Comparison of ENCODE assay signal across 8 mouse cellular contexts in genomic region chr7:19077761-19078160, GRCm38 (mm10). TPM values are rescaled to one million over a fixed set of nuclear protein-coding genes. Genes with fewer than 3 reads are reported as not detected.
DNase-seq lines count a peak whose midpoint lies in the region; ATAC-seq and TF ChIP-seq lines count a peak whose summit lies in the region.

No protein-coding gene starts in this region.

- ATAC-seq in kidney, embryonic 16.5 days (ENCODE audit: low FRiP score, low TSS enrichment) = no peak
- no peak for ATAC-seq in forebrain, embryonic 13.5 days
- no peak for ATAC-seq in intestine, embryonic 15.5 days
- no peak for ATAC-seq in midbrain, embryonic 12.5 days (ENCODE audit: low FRiP score, low read depth)

- intact Hi-C loops in left cerebral cortex, adult 2 months (cut with DNase I) = loop anchor here (2.0 kb wide), 1 partner anchor 15 kb away; no protein-coding TSS in a partner anchor

- DNase-seq in kidney, postnatal 4 days = no peak
- DNase-seq in thymus, postnatal 25 days = peak; percentile 85
- DNase-seq in frontal cortex, postnatal 25 days (ENCODE audit: low spot score in 2 of 2) = no peak
- no peak for DNase-seq in left cerebral cortex, adult 2 months (ENCODE audit: extremely low spot score in 1 of 2, low spot score in 2 of 2)

- H3K27ac ChIP-seq in kidney, embryonic 16.5 days (ENCODE audit: low read length) = no peak overlapping the region
- no peak overlapping the region for H3K27ac ChIP-seq in forebrain, embryonic 13.5 days
- H3K27ac ChIP-seq in intestine, embryonic 15.5 days = no peak overlapping the region
- no peak overlapping the region for H3K27ac ChIP-seq in midbrain, embryonic 12.5 days (replicated peaks)
- no peak overlapping the region for H3K27ac ChIP-seq in left cerebral cortex, adult 2 months

- H3K27me3 ChIP-seq in kidney, embryonic 16.5 days (ENCODE audit: insufficient read depth, low read length) = no peaks in the 10 kb centered on the region
- no peaks in the 10 kb centered on the region for H3K27me3 ChIP-seq in forebrain, embryonic 13.5 days
- H3K27me3 ChIP-seq in intestine, embryonic 15.5 days (replicated peaks) = no peaks in the 10 kb centered on the region
- no peaks in the 10 kb centered on the region for H3K27me3 ChIP-seq in midbrain, embryonic 12.5 days

- peak overlapping the region; percentile 99 for H3K9ac ChIP-seq in kidney, embryonic 16.5 days (replicated peaks; ENCODE audit: low read length)
- H3K9ac ChIP-seq in forebrain, embryonic 13.5 days = peak overlapping the region; percentile 99
- peak overlapping the region; percentile 97; the same call in 1 of the 2 replicates for H3K9ac ChIP-seq in intestine, embryonic 15.5 days
- peak overlapping the region; percentile 98; the same call in 1 of the 2 replicates for H3K9ac ChIP-seq in midbrain, embryonic 12.5 days (replicated peaks)

- TF ChIP-seq CTCF in left cerebral cortex, adult 2 months (IDR thresholded peaks at IDR 0.05) = no peak

- peak overlapping the region; percentile 89 for H3K4me2 ChIP-seq in kidney, embryonic 16.5 days (replicated peaks; ENCODE audit: low read depth, low read length)
- H3K4me2 ChIP-seq in forebrain, embryonic 13.5 days = peak overlapping the region; percentile 94
- peak overlapping the region; percentile 78 for H3K4me2 ChIP-seq in intestine, embryonic 15.5 days (replicated peaks)
- H3K4me2 ChIP-seq in midbrain, embryonic 12.5 days (replicated peaks) = peak overlapping the region; percentile 95

- 40% methylated on average over 14 of the region's 14 CpGs for WGBS in kidney, embryonic 16.5 days
- 85% methylated on average over 14 of the region's 14 CpGs for WGBS in forebrain, embryonic 13.5 days
- WGBS in intestine, embryonic 15.5 days = 69% methylated on average over 14 of the region's 14 CpGs
- WGBS in midbrain, embryonic 12.5 days = 78% methylated on average over 14 of the region's 14 CpGs

- peaks cover 43% of the 10 kb centered on the region for H3K36me3 ChIP-seq in kidney, embryonic 16.5 days (ENCODE audit: insufficient read depth, low read length)
- peaks cover 50% of the 10 kb centered on the region for H3K36me3 ChIP-seq in forebrain, embryonic 13.5 days (ENCODE audit: poor library complexity, severe bottlenecking)
- peaks cover 32% of the 10 kb centered on the region for H3K36me3 ChIP-seq in intestine, embryonic 15.5 days
- H3K36me3 ChIP-seq in midbrain, embryonic 12.5 days = peaks cover 53% of the 10 kb centered on the region

- H3K9me3 ChIP-seq in kidney, embryonic 16.5 days (ENCODE audit: low read length) = no peaks in the 10 kb centered on the region
- H3K9me3 ChIP-seq in forebrain, embryonic 13.5 days (replicated peaks) = no peaks in the 10 kb centered on the region
- no peaks in the 10 kb centered on the region for H3K9me3 ChIP-seq in intestine, embryonic 15.5 days
- no peaks in the 10 kb centered on the region for H3K9me3 ChIP-seq in midbrain, embryonic 12.5 days

- peaks cover 36% of the 10 kb centered on the region for H3K4me1 ChIP-seq in kidney, embryonic 16.5 days (ENCODE audit: insufficient read depth, low read length)
- peaks cover 21% of the 10 kb centered on the region for H3K4me1 ChIP-seq in forebrain, embryonic 13.5 days
- H3K4me1 ChIP-seq in intestine, embryonic 15.5 days (replicated peaks) = peaks cover 30% of the 10 kb centered on the region
- H3K4me1 ChIP-seq in midbrain, embryonic 12.5 days = peaks cover 22% of the 10 kb centered on the region

- peak overlapping the region; percentile 98 for H3K4me3 ChIP-seq in kidney, embryonic 16.5 days (ENCODE audit: low read length)
- H3K4me3 ChIP-seq in forebrain, embryonic 13.5 days = peak overlapping the region; percentile 100
- 0 out of 2 replicates have a peak overlapping the region, but pooled peaks have one; percentile 91 for H3K4me3 ChIP-seq in intestine, embryonic 15.5 days (replicated peaks)
- peak overlapping the region; percentile 97 for H3K4me3 ChIP-seq in midbrain, embryonic 12.5 days
- no peak overlapping the region for H3K4me3 ChIP-seq in left cerebral cortex, adult 2 months

RNA-seq across cellular contexts. Expression of gene Dmwd, which starts 1.7 kb away (rescaled TPM):
- polyA plus RNA-seq in kidney, embryonic 16.5 days (2015; fragmentation: Nextera tagmentation; extraction: Ambion mirVana) = 15.5 and 16.8 TPM in 2 replicates
- polyA plus RNA-seq in forebrain, embryonic 13.5 days (2015; fragmentation: Nextera tagmentation; extraction: Ambion mirVana) = 20.6 and 22.6 TPM in 2 replicates
- polyA plus RNA-seq in intestine, embryonic 15.5 days (2015; fragmentation: Nextera tagmentation; extraction: Ambion mirVana) = 11.0 and 13.4 TPM in 2 replicates
- 20.8 and 21.0 TPM in 2 replicates for polyA plus RNA-seq in midbrain, embryonic 12.5 days (2016; fragmentation: Nextera tagmentation; extraction: Ambion mirVana)
- total RNA-seq in left cerebral cortex, adult 2 months (2021) = 100 to 1,000 TPM; 141 to 143 TPM

RNA-seq across cellular contexts. Expression of gene Dmpk, which starts 5.9 kb away (rescaled TPM):
- 17.2 and 27.5 TPM in 2 replicates for polyA plus RNA-seq in kidney, embryonic 16.5 days (2015; fragmentation: Nextera tagmentation; extraction: Ambion mirVana)
- polyA plus RNA-seq in forebrain, embryonic 13.5 days (2015; fragmentation: Nextera tagmentation; extraction: Ambion mirVana) = 8.3 and 9.4 TPM in 2 replicates
- polyA plus RNA-seq in intestine, embryonic 15.5 days (2015; fragmentation: Nextera tagmentation; extraction: Ambion mirVana) = 52.2 and 53.7 TPM in 2 replicates
- polyA plus RNA-seq in midbrain, embryonic 12.5 days (2016; fragmentation: Nextera tagmentation; extraction: Ambion mirVana) = 11.2 and 11.7 TPM in 2 replicates
- 10 to 100 TPM; 35.2 to 50.4 TPM for total RNA-seq in left cerebral cortex, adult 2 months (2021)

RNA-seq across cellular contexts. Expression of gene Six5, which starts 16.6 kb away (rescaled TPM):
- 9.5 and 10.5 TPM in 2 replicates for polyA plus RNA-seq in kidney, embryonic 16.5 days (2015; fragmentation: Nextera tagmentation; extraction: Ambion mirVana)
- polyA plus RNA-seq in forebrain, embryonic 13.5 days (2015; fragmentation: Nextera tagmentation; extraction: Ambion mirVana) = 3.5 and 4.1 TPM in 2 replicates
- 8.7 and 8.8 TPM in 2 replicates for polyA plus RNA-seq in intestine, embryonic 15.5 days (2015; fragmentation: Nextera tagmentation; extraction: Ambion mirVana)
- 7.4 and 7.9 TPM in 2 replicates for polyA plus RNA-seq in midbrain, embryonic 12.5 days (2016; fragmentation: Nextera tagmentation; extraction: Ambion mirVana)
- 1 to 10 TPM; 1.9 to 2.0 TPM for total RNA-seq in left cerebral cortex, adult 2 months (2021)

RNA-seq across cellular contexts. Expression of gene Rsph6a, which starts 23.3 kb away (rescaled TPM):
- not detected in 2 replicates for polyA plus RNA-seq in kidney, embryonic 16.5 days (2015; fragmentation: Nextera tagmentation; extraction: Ambion mirVana)
- polyA plus RNA-seq in forebrain, embryonic 13.5 days (2015; fragmentation: Nextera tagmentation; extraction: Ambion mirVana) = not detected in 2 replicates
- polyA plus RNA-seq in intestine, embryonic 15.5 days (2015; fragmentation: Nextera tagmentation; extraction: Ambion mirVana) = not detected in 2 replicates
- not detected in 2 replicates for polyA plus RNA-seq in midbrain, embryonic 12.5 days (2016; fragmentation: Nextera tagmentation; extraction: Ambion mirVana)
- total RNA-seq in left cerebral cortex, adult 2 months (2021) = under 1 TPM; 0.27 to 0.30 TPM

RNA-seq across cellular contexts. Expression of gene Gm4969, which starts 40.4 kb away (rescaled TPM):
- 3.2 and 4.3 TPM in 2 replicates for polyA plus RNA-seq in kidney, embryonic 16.5 days (2015; fragmentation: Nextera tagmentation; extraction: Ambion mirVana)
- polyA plus RNA-seq in forebrain, embryonic 13.5 days (2015; fragmentation: Nextera tagmentation; extraction: Ambion mirVana) = 1.2 and 1.4 TPM in 2 replicates
- 1.8 and 2.3 TPM in 2 replicates for polyA plus RNA-seq in intestine, embryonic 15.5 days (2015; fragmentation: Nextera tagmentation; extraction: Ambion mirVana)
- 1.1 and 1.3 TPM in 2 replicates for polyA plus RNA-seq in midbrain, embryonic 12.5 days (2016; fragmentation: Nextera tagmentation; extraction: Ambion mirVana)
- total RNA-seq in left cerebral cortex, adult 2 months (2021) = under 1 TPM; 0.21 to 0.27 TPM
